Mouse (Mus musculus) lung, adult 10 weeks (tissue): ENCODE results near the gene Omg. TPM values are rescaled to one million over a fixed set of nuclear protein-coding genes. Genes with fewer than 3 reads are reported as not detected.

Experiments used
- polyA plus RNA-seq: library from polyadenylated mRNA; stranded (reverse); fragments of 350-450 nt; fragmentation: Illumina TruSeq; extraction: RNeasy Lipid Tissue Mini Kit (QIAGEN cat#74804); gene quantifications from one replicate; pipeline ENCODE4 v1.2.3, GENCODE M21; 2014; ENCODE audit warnings: low read depth, low replicate concordance; ENCODE audit not compliant: insufficient read depth

The Omg gene
- not detected for polyA plus RNA-seq

GRCm38 (mm10) chr11:79503845-79504244, at the start of gene Omg:
Gene Omg, minus strand, starts transcription at chr11:79504084.

GRCm38 (mm10) chr11:79530333-79530761, 26.5 kb upstream of the Omg start, which contains the start of the genes Evi2 and Evi2a:
Gene Evi2, minus strand, starts transcription at chr11:79530589.
Gene Evi2a, minus strand, starts transcription at chr11:79530609.

GRCm38 (mm10) chr11:79523560-79524309, 19.9 kb upstream of the Omg start, which contains the start of gene Evi2b:
Gene Evi2b, minus strand, starts transcription at chr11:79523762.

Other genes starting within 250 kb of the Omg start
- 47.6 TPM for gene Wsb1, start 249.4 kb downstream of the Omg start, polyA plus RNA-seq
- gene Gm9964, start 207.2 kb downstream of the Omg start, polyA plus RNA-seq, result not detected
- 4.5 TPM for gene Nf1, start 164.4 kb downstream of the Omg start, polyA plus RNA-seq
- 11.4 TPM for gene Evi2b, start 19.7 kb upstream of the Omg start, polyA plus RNA-seq
- 0.55 TPM for gene Evi2, start 26.5 kb upstream of the Omg start, polyA plus RNA-seq
- 14.8 TPM for gene Evi2a, start 26.5 kb upstream of the Omg start, polyA plus RNA-seq
- gene Rab11fip4, start 87.1 kb upstream of the Omg start, polyA plus RNA-seq, result 1.9 TPM